Mouse (Mus musculus): ENCODE measurements around the gene Cldn9. TPM values are rescaled to one million over a fixed set of nuclear protein-coding genes. Genes with fewer than 3 reads are reported as not detected.

Gene Cldn9
- polyA plus RNA-seq, 1 experiment from 2014 or later: 2.4 TPM

DNA sequence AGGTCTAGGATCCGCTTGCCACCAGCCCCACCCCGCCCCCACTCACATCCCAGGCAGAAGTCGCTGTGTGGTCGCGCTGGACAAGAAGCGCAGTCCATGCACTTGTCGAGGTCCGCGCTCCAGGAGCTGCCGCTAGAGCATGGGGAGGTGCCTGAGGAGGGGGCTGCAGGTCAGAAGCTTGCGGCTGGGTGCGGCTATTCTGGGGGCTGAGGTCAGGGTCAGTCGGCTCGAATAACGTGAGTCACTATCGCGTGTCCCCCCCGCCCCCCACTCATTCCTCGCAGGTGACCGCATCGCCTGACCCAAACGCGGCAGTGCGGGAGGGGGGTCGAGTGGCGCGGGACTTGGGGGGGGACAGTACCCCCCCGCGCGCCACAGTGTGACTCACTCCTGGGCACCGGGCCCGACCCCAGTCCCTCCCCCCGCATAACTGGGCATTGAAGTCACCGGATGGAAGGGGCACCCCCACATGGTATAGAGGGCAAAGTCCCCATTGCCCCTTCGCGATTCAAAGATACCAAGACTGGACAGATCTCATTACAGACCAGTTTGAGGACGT is 7.3 kb downstream of the Cldn9 start:
- Histone ChIP-seq H3K27ac (peak overlapping the region; percentile 90), H3K27me3 (ENCODE audit: insufficient read depth, poor library complexity, severe bottlenecking) (peaks cover 44% of the 10 kb centered on the region), H3K4me1 (peaks cover 44% of the 10 kb centered on the region)

DNA sequence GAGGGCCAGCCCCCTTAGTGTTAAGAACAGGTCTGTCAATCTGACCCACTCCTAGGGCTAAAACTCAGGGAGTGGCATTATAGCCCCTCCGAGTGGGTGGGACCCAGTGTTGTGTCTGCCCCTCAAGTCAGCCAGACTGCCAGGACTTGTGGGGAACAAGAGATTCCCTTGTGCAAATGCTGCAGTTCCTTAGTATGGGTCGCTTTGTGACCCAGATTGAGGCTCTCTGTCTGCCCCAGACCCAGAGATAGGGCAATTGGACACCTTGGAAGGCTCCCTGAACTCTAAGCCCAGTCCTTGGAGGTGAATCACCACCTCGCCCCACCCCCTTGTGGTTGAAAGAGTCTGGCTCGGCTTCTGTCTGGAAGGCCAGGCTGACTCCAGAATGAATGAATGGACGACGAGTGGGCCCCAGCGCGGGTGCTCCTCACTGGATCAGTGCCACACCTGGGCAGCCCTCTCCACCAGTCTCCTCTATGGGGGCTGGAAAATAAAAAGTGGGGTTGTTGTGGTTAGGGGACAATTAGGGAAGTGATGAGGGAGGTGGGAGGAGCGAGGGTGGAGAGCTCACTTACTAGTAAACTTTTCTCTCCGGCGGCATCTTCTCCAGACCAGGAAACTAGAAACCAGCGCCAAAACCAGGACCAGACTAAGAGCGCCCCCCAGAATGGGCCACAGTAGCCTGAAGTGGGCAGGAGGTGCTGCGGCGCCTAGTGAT is 8.1 kb downstream of the Cldn9 start:
- Histone ChIP-seq H3K36me3 (peaks cover 9% of the 10 kb centered on the region; the same call in 1 of the 2 replicates), H3K4me1 (peaks cover 44% of the 10 kb centered on the region), H3K27ac (peak overlapping the region; percentile 90), H3K4me3 (peak overlapping the region; percentile 72), H3K27me3 (ENCODE audit: insufficient read depth, poor library complexity, severe bottlenecking) (peaks cover 36% of the 10 kb centered on the region), H3K9me3 (no peaks in the 10 kb centered on the region)
- WGBS: 7% methylated on average over 15 of the region's 15 CpGs
- no peak for DNase-seq (ENCODE audit: low spot score)

More for the DNA sequence above, 7.3 kb downstream of the Cldn9 start:
- under 1% methylated on average over 37 of the region's 37 CpGs for WGBS
- peak; percentile 80 for DNase-seq (ENCODE audit: low spot score)
- Histone ChIP-seq H3K4me3 (peak overlapping the region; percentile 72), H3K36me3 (peaks cover 7% of the 10 kb centered on the region; the same call in 1 of the 2 replicates), H3K9me3 (no peaks in the 10 kb centered on the region)

DNA sequence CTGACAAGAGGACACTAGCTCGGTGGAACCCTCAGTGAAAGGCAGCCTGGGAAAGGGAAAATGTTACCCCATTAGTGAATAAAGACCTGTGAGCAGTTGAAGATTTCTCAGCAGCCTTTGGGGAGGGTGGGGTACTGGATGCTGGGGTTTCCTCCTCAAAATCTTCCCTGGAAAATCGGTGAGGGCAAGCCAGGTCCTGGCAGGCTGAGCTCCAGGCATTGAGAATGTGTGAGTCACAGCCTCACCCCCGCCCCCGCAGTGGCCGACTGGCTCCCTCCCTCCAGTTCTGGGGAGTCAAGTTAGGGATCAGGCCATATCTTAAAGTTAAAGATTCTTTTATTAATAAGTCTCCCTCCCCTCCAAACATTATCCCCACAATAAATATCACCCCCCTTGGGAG is 8.7 kb downstream of the Cldn9 start:
- DNase-seq (ENCODE audit: low spot score): no peak
- H3K27me3 ChIP-seq (ENCODE audit: insufficient read depth, poor library complexity, severe bottlenecking): peaks cover 30% of the 10 kb centered on the region
- peaks cover 44% of the 10 kb centered on the region for H3K4me1 ChIP-seq
- peak overlapping the region; percentile 72 for H3K4me3 ChIP-seq
- H3K27ac ChIP-seq: peak overlapping the region; percentile 90
- WGBS: 9% methylated on average over 5 of the region's 5 CpGs
- peaks cover 15% of the 10 kb centered on the region for H3K36me3 ChIP-seq
- no peaks in the 10 kb centered on the region for H3K9me3 ChIP-seq

DNA sequence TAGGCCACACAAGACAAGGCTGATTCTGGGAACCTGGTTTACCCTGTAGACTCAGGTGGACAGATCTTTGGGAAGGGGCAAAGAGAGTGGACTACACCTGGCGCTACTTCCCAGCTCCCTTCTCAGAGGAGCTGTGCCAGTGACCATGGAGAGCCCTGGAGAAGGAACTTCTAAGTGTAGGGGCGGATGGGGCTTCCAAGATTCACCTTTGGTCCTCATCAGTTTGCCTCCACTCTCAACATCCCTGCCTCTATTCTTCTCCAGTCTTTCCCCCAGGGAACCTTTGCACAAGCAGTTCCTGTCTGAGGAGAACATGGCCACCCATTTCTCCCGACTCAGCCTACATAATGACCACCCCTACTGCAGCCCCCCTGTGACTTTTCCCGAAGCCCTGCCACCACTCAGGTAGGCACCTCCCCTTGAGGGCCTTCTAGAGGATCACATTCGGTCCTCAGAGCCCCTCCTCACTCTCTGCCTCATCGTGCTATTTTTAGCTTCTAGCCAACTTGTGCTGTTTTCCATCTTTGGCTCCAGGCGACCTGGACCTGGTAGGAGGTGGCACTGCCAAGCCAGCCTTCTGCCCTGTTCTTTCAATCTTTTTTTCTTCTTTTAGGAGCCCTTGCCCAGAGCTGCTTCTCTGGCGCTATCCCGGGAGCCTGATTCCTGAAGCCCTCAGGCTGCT is 9.4 kb downstream of the Cldn9 start:
- DNase-seq (ENCODE audit: low spot score): no peak
- H3K27ac ChIP-seq: peak overlapping the region; percentile 90
- peaks cover 21% of the 10 kb centered on the region for H3K36me3 ChIP-seq
- H3K4me3 ChIP-seq: peak overlapping the region; percentile 72
- H3K4me1 ChIP-seq: peaks cover 41% of the 10 kb centered on the region
- peaks cover 22% of the 10 kb centered on the region for H3K27me3 ChIP-seq (ENCODE audit: insufficient read depth, poor library complexity, severe bottlenecking)
- WGBS: 22% methylated on average over 9 of the region's 9 CpGs
- no peaks in the 10 kb centered on the region for H3K9me3 ChIP-seq

DNA sequence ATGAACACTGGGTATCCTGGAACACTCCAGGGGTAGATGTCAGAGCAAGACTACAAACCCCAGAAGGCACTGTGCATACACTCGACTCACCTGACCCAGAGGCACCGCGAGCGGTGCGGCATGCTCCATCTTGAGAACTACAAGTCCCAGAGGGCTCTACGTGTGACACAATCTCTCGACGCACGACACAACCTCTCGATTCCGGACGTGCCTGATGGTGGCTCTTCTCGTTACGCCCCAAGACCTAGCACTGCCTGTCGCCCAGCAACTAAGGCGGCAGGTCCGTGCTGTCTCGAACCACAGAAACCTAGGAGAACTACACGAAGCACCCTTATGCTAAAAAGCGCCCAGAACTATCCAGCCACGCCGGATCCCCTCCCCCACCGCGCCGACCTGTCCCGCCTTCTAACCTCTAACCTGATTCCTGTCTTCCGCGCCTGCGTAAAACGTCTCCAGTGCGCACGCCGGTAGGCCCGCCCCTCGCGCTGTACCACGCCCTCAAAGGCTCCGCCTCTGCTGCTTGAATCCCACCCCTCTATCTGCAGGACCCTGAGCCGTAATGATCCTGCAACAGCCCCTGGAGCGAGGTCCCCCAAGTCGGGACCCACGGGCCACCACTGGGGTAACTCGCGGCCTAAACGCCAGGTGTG is 10.3 kb downstream of the Cldn9 start, which contains the start of the genes Hcfc1r1 and Thoc6:
Gene Hcfc1r1 (plus strand): TSS at position 173 of the 650 bp plus-strand sequence.
Gene Thoc6 (minus strand): TSS at position 459 of the 650 bp plus-strand sequence.
- DNase-seq (ENCODE audit: low spot score): peak; percentile 98
- peak within 1 kb of the TSS; percentile 72 for H3K4me3 ChIP-seq
- H3K9me3 ChIP-seq: no peaks in the 10 kb centered on the region
- WGBS: under 1% methylated on average over 45 of the region's 45 CpGs
- peaks cover 30% of the 10 kb centered on the region for H3K36me3 ChIP-seq
- peaks cover 37% of the 10 kb centered on the region for H3K4me1 ChIP-seq
- H3K27ac ChIP-seq: peak within 1 kb of the TSS; percentile 90
- H3K27me3 ChIP-seq (ENCODE audit: insufficient read depth, poor library complexity, severe bottlenecking): peaks cover 14% of the 10 kb centered on the region

DNA sequence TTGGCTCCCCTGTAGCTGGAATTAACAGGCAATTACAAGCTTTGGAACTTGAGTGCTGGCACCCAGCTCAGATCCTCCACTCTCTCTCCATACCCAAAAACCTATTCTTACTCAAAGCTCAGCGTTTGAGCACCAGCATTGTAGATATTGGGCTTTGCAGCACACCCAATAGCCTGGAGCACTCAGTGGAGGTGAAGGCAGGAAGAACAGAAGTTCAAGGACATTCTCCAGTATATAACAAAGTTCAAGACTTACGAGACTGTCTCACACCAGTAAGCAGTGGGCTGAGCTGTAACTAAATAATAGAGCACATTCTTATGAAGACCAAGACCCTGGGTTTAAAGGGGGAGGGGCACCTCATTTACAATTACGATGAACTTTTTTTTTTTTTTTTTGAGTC is 11.1 kb downstream of the Cldn9 start:
- peaks cover 37% of the 10 kb centered on the region for H3K4me1 ChIP-seq

DNA sequence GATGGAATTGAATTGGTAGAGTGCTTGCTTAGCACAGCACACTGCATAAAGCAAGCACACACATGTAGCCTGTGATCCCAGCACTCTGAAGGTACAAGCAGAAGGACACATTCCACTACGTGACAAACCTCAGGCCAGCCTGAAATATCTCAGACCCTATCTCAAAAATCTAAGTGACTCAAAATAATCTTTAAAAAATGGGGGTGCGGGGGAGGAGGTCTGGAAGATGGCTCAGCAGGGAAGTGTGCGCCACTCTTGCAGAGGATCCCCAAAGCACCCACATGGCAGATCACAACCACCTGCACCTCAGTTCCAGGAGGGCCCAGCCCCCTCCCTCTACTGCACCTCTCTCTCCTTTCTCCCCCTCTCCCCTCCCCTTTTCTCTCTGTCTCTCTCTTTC is 12.3 kb downstream of the Cldn9 start:
- 78% methylated on average over 3 of the region's 3 CpGs for WGBS
- Histone ChIP-seq H3K27me3 (ENCODE audit: insufficient read depth, poor library complexity, severe bottlenecking) (peaks cover 10% of the 10 kb centered on the region; the same call in 1 of the 2 replicates), H3K4me3 (no peak overlapping the region), H3K36me3 (peaks cover 50% of the 10 kb centered on the region), H3K4me1 (peaks cover 29% of the 10 kb centered on the region), H3K9me3 (no peaks in the 10 kb centered on the region), H3K27ac (no peak overlapping the region)
- no peak for DNase-seq (ENCODE audit: low spot score)

More for the DNA sequence above, 11.1 kb downstream of the Cldn9 start:
- Histone ChIP-seq H3K4me3 (peak overlapping the region; percentile 72), H3K27ac (no peak overlapping the region), H3K27me3 (ENCODE audit: insufficient read depth, poor library complexity, severe bottlenecking) (peaks cover 10% of the 10 kb centered on the region; the same call in 1 of the 2 replicates), H3K36me3 (peaks cover 37% of the 10 kb centered on the region), H3K9me3 (no peaks in the 10 kb centered on the region)
- DNase-seq (ENCODE audit: low spot score): no peak
- 63% methylated on average over 3 of the region's 3 CpGs for WGBS

DNA sequence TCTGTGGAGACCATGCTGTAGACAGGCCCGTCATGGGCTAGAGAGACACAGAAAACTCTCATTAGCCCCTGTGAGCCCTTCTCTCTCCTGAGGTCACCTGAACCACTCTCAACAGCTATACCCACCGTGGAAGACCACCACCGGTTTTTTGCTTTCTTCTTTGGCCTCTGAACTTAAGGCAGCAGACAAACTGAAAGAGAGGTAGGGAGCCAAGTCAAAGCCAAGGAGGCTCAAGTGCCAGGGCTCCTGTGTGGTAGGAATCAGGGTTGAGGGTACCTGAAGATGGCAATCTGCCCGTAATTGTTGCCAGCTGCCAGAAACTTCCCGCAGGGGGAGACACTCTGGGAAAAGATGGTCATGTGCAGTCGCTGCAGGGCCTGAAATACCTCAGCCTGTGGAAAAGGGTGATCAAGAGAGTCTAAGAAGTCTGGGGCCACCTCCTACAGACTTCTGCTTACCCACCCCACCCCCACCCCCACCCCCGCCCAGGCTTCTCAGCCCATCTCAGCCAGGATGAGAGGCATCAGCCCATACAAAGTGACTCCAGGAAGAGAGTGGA is 13.2 kb downstream of the Cldn9 start:
- Histone ChIP-seq H3K4me3 (no peak overlapping the region), H3K27me3 (ENCODE audit: insufficient read depth, poor library complexity, severe bottlenecking) (peaks cover 9% of the 10 kb centered on the region; the same call in 1 of the 2 replicates), H3K27ac (no peak overlapping the region), H3K36me3 (peaks cover 54% of the 10 kb centered on the region), H3K9me3 (no peaks in the 10 kb centered on the region), H3K4me1 (peaks cover 24% of the 10 kb centered on the region)
- DNase-seq (ENCODE audit: low spot score): no peak
- 88% methylated on average over 7 of the region's 7 CpGs for WGBS

DNA sequence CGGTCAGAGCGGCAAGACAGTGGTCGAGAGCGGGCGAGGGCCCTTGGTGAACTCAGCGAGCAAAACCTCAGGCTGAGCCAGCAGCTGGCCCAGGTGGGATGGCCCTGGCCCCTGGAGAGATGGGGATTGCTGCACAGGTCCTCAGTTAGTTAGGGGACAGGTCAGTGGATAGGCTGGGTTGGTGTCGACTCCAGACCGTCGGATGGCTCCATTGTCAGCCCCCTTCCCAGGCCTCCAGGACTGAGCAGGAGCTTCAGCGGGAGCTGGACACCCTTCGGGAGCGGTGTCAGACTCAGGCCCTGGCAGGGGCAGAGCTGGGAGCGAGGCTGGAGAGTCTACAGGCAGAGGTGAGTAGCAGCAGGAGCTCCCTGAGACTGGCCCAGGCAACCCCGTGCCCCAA is 18.3 kb downstream of the Cldn9 start:
- Histone ChIP-seq H3K27ac (no peak overlapping the region), H3K36me3 (peaks cover 44% of the 10 kb centered on the region), H3K9me3 (no peaks in the 10 kb centered on the region), H3K4me1 (peaks cover 13% of the 10 kb centered on the region), H3K27me3 (ENCODE audit: insufficient read depth, poor library complexity, severe bottlenecking) (peaks cover 34% of the 10 kb centered on the region), H3K4me3 (no peak overlapping the region)
- WGBS: 81% methylated on average over 14 of the region's 14 CpGs
- DNase-seq (ENCODE audit: low spot score): no peak

DNA sequence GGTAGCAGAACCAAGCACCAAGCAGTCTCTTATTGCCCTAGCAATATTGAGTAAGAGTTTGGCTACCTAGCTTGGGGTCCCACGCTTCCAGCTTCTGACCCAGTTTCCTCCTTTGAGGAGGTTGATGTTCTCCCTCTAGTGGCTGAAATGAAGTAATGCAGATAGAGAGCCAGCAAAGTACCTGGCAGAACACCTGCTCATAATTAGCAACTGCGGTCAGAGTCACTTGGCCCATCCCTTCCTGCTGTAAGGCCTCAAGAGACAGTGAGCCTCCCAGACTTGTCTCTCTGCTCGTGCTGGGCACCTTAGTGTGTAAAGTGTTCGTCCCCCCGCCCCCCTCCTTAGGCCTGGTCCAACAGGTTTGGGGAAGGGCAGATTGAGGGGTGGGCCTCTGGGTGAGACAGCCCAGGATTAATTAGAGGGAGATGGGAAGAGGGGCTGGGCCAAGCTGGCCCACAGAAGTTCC is 19.2 kb downstream of the Cldn9 start:
- DNase-seq (ENCODE audit: low spot score): no peak
- no peaks in the 10 kb centered on the region for H3K9me3 ChIP-seq
- H3K4me3 ChIP-seq: no peak overlapping the region
- 16% methylated on average over 5 of the region's 5 CpGs for WGBS
- peaks cover 43% of the 10 kb centered on the region for H3K27me3 ChIP-seq (ENCODE audit: insufficient read depth, poor library complexity, severe bottlenecking)
- H3K4me1 ChIP-seq: peaks cover 16% of the 10 kb centered on the region
- H3K36me3 ChIP-seq: peaks cover 34% of the 10 kb centered on the region
- H3K27ac ChIP-seq: no peak overlapping the region

DNA sequence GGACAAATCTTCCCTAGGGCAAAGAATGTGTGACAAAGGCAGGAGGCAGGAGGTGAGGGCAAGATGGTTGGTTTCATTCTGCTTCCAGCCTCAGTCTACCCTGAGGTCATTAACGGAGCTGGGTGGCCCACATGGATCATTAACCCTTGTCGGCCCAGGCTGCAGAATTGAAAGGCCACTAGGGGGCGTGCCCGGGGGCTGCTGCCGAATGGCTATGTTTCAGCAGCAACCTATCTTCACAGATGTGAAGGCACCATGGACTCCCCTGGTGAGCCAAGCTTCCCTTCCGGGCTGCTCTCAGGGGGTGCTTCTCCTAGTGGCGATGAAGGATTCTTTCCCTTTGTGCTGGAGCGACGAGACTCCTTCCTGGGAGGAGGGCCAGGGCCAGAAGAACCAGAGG is 22.3 kb downstream of the Cldn9 start:
- WGBS: 2% methylated on average over 9 of the region's 9 CpGs
- Histone ChIP-seq H3K36me3 (peaks cover 5% of the 10 kb centered on the region), H3K4me1 (peaks cover 16% of the 10 kb centered on the region), H3K9me3 (no peaks in the 10 kb centered on the region), H3K4me3 (no peak overlapping the region), H3K27ac (no peak overlapping the region), H3K27me3 (ENCODE audit: insufficient read depth, poor library complexity, severe bottlenecking) (peaks cover 64% of the 10 kb centered on the region)
- DNase-seq (ENCODE audit: low spot score): no peak

DNA sequence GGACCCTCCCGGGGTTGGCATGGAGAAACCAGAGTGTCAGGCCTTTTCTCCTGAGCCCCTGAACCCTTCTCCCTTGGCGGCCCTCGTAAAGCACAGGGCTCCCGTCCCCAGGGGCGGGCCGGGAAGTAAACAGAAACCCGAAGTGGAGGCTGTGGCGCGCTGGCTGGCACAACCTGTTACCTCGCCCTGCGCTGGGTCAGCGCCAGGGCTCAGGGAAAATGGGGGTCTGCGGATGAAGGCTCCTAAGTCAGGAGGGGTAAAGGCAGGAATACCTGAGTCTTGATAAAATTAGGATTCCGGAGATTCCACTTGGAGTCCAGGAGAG is 23.0 kb downstream of the Cldn9 start:
- Histone ChIP-seq H3K9me3 (no peaks in the 10 kb centered on the region), H3K27me3 (ENCODE audit: insufficient read depth, poor library complexity, severe bottlenecking) (peaks cover 64% of the 10 kb centered on the region), H3K36me3 (no peaks in the 10 kb centered on the region), H3K4me3 (peak overlapping the region; percentile 33), H3K4me1 (peaks cover 14% of the 10 kb centered on the region), H3K27ac (no peak overlapping the region)
- no peak for DNase-seq (ENCODE audit: low spot score)
- 5% methylated on average over 14 of the region's 14 CpGs for WGBS
